Mouse (Mus musculus) lung, postnatal 0 days (tissue): ENCODE data around the gene Arpc5l. TPM values are rescaled to one million over a fixed set of nuclear protein-coding genes. Genes with fewer than 3 reads are reported as not detected.
A peak's percentile ranks its signal among the peaks of the same experiment; 100 is the strongest.

Experiments
- ATAC-seq: fragments of 200-750 bp; cut with Nextera tagmentation; 2 replicates; pipeline ENCODE4 v1.8.0; 2017; ENCODE audit warnings: moderate library complexity
- DNase-seq: peaks from one replicate; pipeline ENCODE4 v3.0.0-alpha.2; 2016; ENCODE audit warnings: low spot score
- H3K27ac ChIP-seq: fragments of 300-500 bp; sonication (generic); 2 replicates; pipeline ENCODE4 v1.5.1; 2014; ENCODE audit warnings: antibody characterized with exemption, mild to moderate bottlenecking, low read length, mixed read lengths
- H3K27me3 ChIP-seq: fragments of 300-500 bp; sonication (generic); replicated peaks from 2 replicates; pipeline ENCODE4 v1.6.1; 2014; ENCODE audit warnings: low read length, mixed read lengths; ENCODE audit not compliant: insufficient read depth
- H3K36me3 ChIP-seq: fragments of 300-500 bp; sonication (generic); 2 replicates; pipeline ENCODE4 v1.6.1; 2014; ENCODE audit warnings: low read length, mixed read lengths; ENCODE audit not compliant: insufficient read depth
- H3K4me1 ChIP-seq: fragments of 300-500 bp; sonication (generic); 2 replicates; pipeline ENCODE4 v1.6.1; 2014; ENCODE audit warnings: antibody characterized with exemption, low read depth, low read length, mixed read lengths; ENCODE audit not compliant: insufficient read depth
- H3K4me2 ChIP-seq: fragments of 300-500 bp; sonication (generic); replicated peaks from 2 replicates; pipeline ENCODE4 v1.6.1; 2014; ENCODE audit warnings: low read depth, mild to moderate bottlenecking, low read length, moderate library complexity, mixed read lengths
- H3K4me3 ChIP-seq: fragments of 300-500 bp; sonication (generic); 2 replicates; pipeline ENCODE4 v1.5.1; 2014; ENCODE audit warnings: low read depth, low read length
- H3K9ac ChIP-seq: fragments of 300-500 bp; sonication (generic); replicated peaks from 2 replicates; pipeline ENCODE4 v1.6.1; 2014; ENCODE audit warnings: low read depth, mild to moderate bottlenecking
- H3K9me3 ChIP-seq: fragments of 300-500 bp; sonication (generic); 2 replicates; pipeline ENCODE4 v1.6.1; 2016; ENCODE audit warnings: low read length, mixed read lengths
- CTCF ChIP-seq: IDR thresholded peaks from 2 replicates; pipeline ENCODE4 v1.5.1; 2016; ENCODE audit warnings: antibody characterized with exemption, mild to moderate bottlenecking
- EP300 ChIP-seq: IDR thresholded peaks from 2 replicates; pipeline ENCODE4 v1.6.1; 2016; ENCODE audit warnings: antibody characterized with exemption, mild to moderate bottlenecking, control low read depth
- WGBS: fragments of 180-500 bp; shearing (Covaris S2); extraction: QIAGEN DNeasy Blood & Tissue Kit; methylation state at CpG from one replicate; pipeline ENCODE4 v1.1.7; 2014; 5-methylcytosine and 5-hydroxymethylcytosine counted together
- polyA plus RNA-seq: library from polyadenylated mRNA; unstranded; fragments of >200 nt; fragmentation: Nextera tagmentation; extraction: Ambion mirVana; gene quantifications from 2 replicates; pipeline ENCODE4 v1.2.1, GENCODE M21; 2015

Arpc5l gene
- polyA plus RNA-seq, 1 experiment from 2014 or later: 93.7 TPM

- H3K9ac ChIP-seq: peak overlapping the region; percentile 73; the same call in 1 of the 2 replicates
- no peak overlapping the region for H3K4me3 ChIP-seq
- peaks cover 18% of the 10 kb centered on the region for H3K4me1 ChIP-seq
- 55% methylated on average over 5 of the region's 5 CpGs for WGBS
- no peak for TF ChIP-seq CTCF
- TF ChIP-seq EP300: no peak
- no peak for DNase-seq
- H3K36me3 ChIP-seq: peaks cover 9% of the 10 kb centered on the region
- no peak for ATAC-seq
- H3K4me2 ChIP-seq: peak overlapping the region; percentile 74
- H3K27me3 ChIP-seq: no peaks in the 10 kb centered on the region
- H3K9me3 ChIP-seq: no peaks in the 10 kb centered on the region
- no peak overlapping the region for H3K27ac ChIP-seq
Measured at GRCm38 (mm10) chr2:39003512-39003911, 1.6 kb upstream of the Arpc5l start.

GRCm38 (mm10) chr2:39004372-39004771 lies 776 bp upstream of the Arpc5l start:
- peak; percentile 4 for ATAC-seq
- Histone ChIP-seq H3K27me3 (no peaks in the 10 kb centered on the region), H3K4me1 (peaks cover 26% of the 10 kb centered on the region), H3K36me3 (peaks cover 9% of the 10 kb centered on the region), H3K4me3 (peak overlapping the region; percentile 71), H3K9ac (peak overlapping the region; percentile 73), H3K9me3 (no peaks in the 10 kb centered on the region), H3K4me2 (peak overlapping the region; percentile 74), H3K27ac (peak overlapping the region; percentile 86)
- 1% methylated on average over 11 of the region's 11 CpGs for WGBS
- TF ChIP-seq CTCF: no peak
- TF ChIP-seq EP300: no peak
- peak; percentile 69 for DNase-seq

- Histone ChIP-seq H3K4me1 (peaks cover 30% of the 10 kb centered on the region), H3K27ac (peak within 1 kb of the TSS; percentile 86), H3K9ac (peak within 1 kb of the TSS; percentile 73), H3K27me3 (no peaks in the 10 kb centered on the region), H3K9me3 (no peaks in the 10 kb centered on the region), H3K36me3 (peaks cover 5% of the 10 kb centered on the region), H3K4me2 (peak within 1 kb of the TSS; percentile 74), H3K4me3 (peak within 1 kb of the TSS; percentile 71)
- DNase-seq (peak; percentile 24), ATAC-seq (no peak)
- TF ChIP-seq CTCF (peak; percentile 53), EP300 (no peak)
- WGBS: 11% methylated on average over 15 of the region's 15 CpGs
Measured at GRCm38 (mm10) chr2:39005574-39006079, 479 bp downstream of the Arpc5l start, which contains the start of gene Rpl35. TSS of gene Rpl35 (minus strand) at chr2:39005624.

- Histone ChIP-seq H3K9ac (no peak overlapping the region), H3K27me3 (no peaks in the 10 kb centered on the region), H3K4me3 (peak overlapping the region; percentile 71; the same call in 1 of the 2 replicates), H3K4me2 (peak overlapping the region; percentile 74; the same call in 1 of the 2 replicates), H3K4me1 (peaks cover 30% of the 10 kb centered on the region), H3K36me3 (no peaks in the 10 kb centered on the region), H3K27ac (no peak overlapping the region), H3K9me3 (no peaks in the 10 kb centered on the region)
- WGBS: 87% methylated on average over 14 of the region's 14 CpGs
- ATAC-seq (no peak), DNase-seq (no peak)
- TF ChIP-seq CTCF (no peak), EP300 (no peak)
Measured at GRCm38 (mm10) chr2:39006149-39006730, 1.1 kb downstream of the Arpc5l start.

GRCm38 (mm10) chr2:39007865-39008264 lies 2.7 kb downstream of the Arpc5l start:
- Histone ChIP-seq H3K4me2 (peak overlapping the region; percentile 98), H3K4me3 (peak overlapping the region; percentile 91), H3K36me3 (no peaks in the 10 kb centered on the region), H3K9ac (peak overlapping the region; percentile 85), H3K4me1 (peaks cover 30% of the 10 kb centered on the region), H3K27me3 (no peaks in the 10 kb centered on the region), H3K9me3 (no peaks in the 10 kb centered on the region), H3K27ac (peak overlapping the region; percentile 92)
- ATAC-seq (peak; percentile 90), DNase-seq (peak; percentile 96)
- TF ChIP-seq EP300 (no peak), CTCF (peak; percentile 12; the same call in 1 of the 2 replicates)
- WGBS: 0% methylated on average over 32 of the region's 44 CpGs

- Histone ChIP-seq H3K9me3 (no peaks in the 10 kb centered on the region), H3K4me1 (peaks cover 30% of the 10 kb centered on the region), H3K4me3 (peak overlapping the region; percentile 91), H3K36me3 (no peaks in the 10 kb centered on the region), H3K27me3 (no peaks in the 10 kb centered on the region), H3K9ac (peak overlapping the region; percentile 85), H3K4me2 (peak overlapping the region; percentile 98), H3K27ac (peak overlapping the region; percentile 92)
- 2% methylated on average over 22 of the region's 25 CpGs for WGBS
- TF ChIP-seq EP300 (no peak), CTCF (peak; percentile 17; the same call in 1 of the 2 replicates)
- DNase-seq (peak; percentile 58), ATAC-seq (peak; percentile 36)
Measured at GRCm38 (mm10) chr2:39008350-39008851, 3.3 kb downstream of the Arpc5l start.
